Mouse (Mus musculus): ENCODE measurements around the gene Usp30. TPM values are rescaled to one million over a fixed set of nuclear protein-coding genes. Genes with fewer than 3 reads are reported as not detected.
A peak's percentile ranks its signal among the peaks of the same experiment; 100 is the strongest.

Gene Usp30
- polyA plus RNA-seq, 1 experiment: 10.9 TPM

GRCm38 (mm10) chr5:114087875-114088480 is 22.7 kb downstream of the Usp30 start:
- Histone ChIP-seq H3K4me3 (ENCODE audit: low read depth, low read length) (no peak overlapping the region), H3K27ac (ENCODE audit: insufficient read depth, low read depth, low read length) (no peak overlapping the region), H3K4me1 (ENCODE audit: control insufficient read depth, insufficient read depth, insufficient read length, low read length) (peaks cover 4% of the 10 kb centered on the region; the same call in 1 of the 2 replicates), H3K36me3 (ENCODE audit: control insufficient read depth, insufficient read depth, low read length) (no peaks in the 10 kb centered on the region), H3K27me3 (ENCODE audit: control insufficient read depth, insufficient read depth, low read length) (0 out of 2 replicates have a peak, but pooled peaks cover 8% of the 10 kb centered on the region)
- 62% methylated on average over 12 of the region's 12 CpGs for WGBS
- TF ChIP-seq CTCF (IDR thresholded peaks at IDR 0.05; ENCODE audit: extremely low read depth, insufficient read length, insufficient replicate concordance, low read depth, low read length) (no peak), POLR2A (IDR thresholded peaks at IDR 0.05; ENCODE audit: low read depth, low read length) (no peak)

GRCm38 (mm10) chr5:114090421-114091013 is 25.3 kb downstream of the Usp30 start:
- H3K4me3 ChIP-seq (ENCODE audit: low read depth, low read length): no peak overlapping the region

GRCm38 (mm10) chr5:114091057-114091807 is 26.0 kb downstream of the Usp30 start, which contains the start of gene Svop:
Svop (minus strand) TSS chr5:114091570.
- 4% methylated on average over 40 of the region's 40 CpGs for WGBS
- Histone ChIP-seq H3K27me3 (ENCODE audit: control insufficient read depth, insufficient read depth, low read length) (0 out of 2 replicates have a peak, but pooled peaks cover 8% of the 10 kb centered on the region), H3K4me1 (ENCODE audit: control insufficient read depth, insufficient read depth, insufficient read length, low read length) (peaks cover 4% of the 10 kb centered on the region; the same call in 1 of the 2 replicates), H3K27ac (ENCODE audit: insufficient read depth, low read depth, low read length) (no peak within 1 kb of the TSS), H3K36me3 (ENCODE audit: control insufficient read depth, insufficient read depth, low read length) (no peaks in the 10 kb centered on the region), H3K4me3 (ENCODE audit: low read depth, low read length) (no peak within 1 kb of the TSS)
- TF ChIP-seq CTCF (IDR thresholded peaks at IDR 0.05; ENCODE audit: extremely low read depth, insufficient read length, insufficient replicate concordance, low read depth, low read length): no peak
- no peak for TF ChIP-seq POLR2A (IDR thresholded peaks at IDR 0.05; ENCODE audit: low read depth, low read length)

More at GRCm38 (mm10) chr5:114090421-114091013, 25.3 kb downstream of the Usp30 start:
- Histone ChIP-seq H3K27me3 (ENCODE audit: control insufficient read depth, insufficient read depth, low read length) (0 out of 2 replicates have a peak, but pooled peaks cover 8% of the 10 kb centered on the region), H3K4me1 (ENCODE audit: control insufficient read depth, insufficient read depth, insufficient read length, low read length) (peaks cover 4% of the 10 kb centered on the region; the same call in 1 of the 2 replicates), H3K27ac (ENCODE audit: insufficient read depth, low read depth, low read length) (no peak overlapping the region), H3K36me3 (ENCODE audit: control insufficient read depth, insufficient read depth, low read length) (no peaks in the 10 kb centered on the region)
- no peak for TF ChIP-seq POLR2A (IDR thresholded peaks at IDR 0.05; ENCODE audit: low read depth, low read length)
- TF ChIP-seq CTCF (IDR thresholded peaks at IDR 0.05; ENCODE audit: extremely low read depth, insufficient read length, insufficient replicate concordance, low read depth, low read length): no peak
- WGBS: 30% methylated on average over 7 of the region's 7 CpGs

GRCm38 (mm10) chr5:114099709-114100389 is 34.6 kb downstream of the Usp30 start:
- 9% methylated on average over 37 of the region's 37 CpGs for WGBS
- peaks cover 7% of the 10 kb centered on the region for H3K4me1 ChIP-seq (ENCODE audit: control insufficient read depth, insufficient read depth, insufficient read length, low read length)
- H3K4me3 ChIP-seq (ENCODE audit: low read depth, low read length): peak overlapping the region; percentile 80
- H3K27ac ChIP-seq (ENCODE audit: insufficient read depth, low read depth, low read length): no peak overlapping the region
- TF ChIP-seq POLR2A (IDR thresholded peaks at IDR 0.05; ENCODE audit: low read depth, low read length) (no peak), CTCF (IDR thresholded peaks at IDR 0.05; ENCODE audit: extremely low read depth, insufficient read length, insufficient replicate concordance, low read depth, low read length) (no peak)
- 0 out of 2 replicates have a peak, but pooled peaks cover 3% of the 10 kb centered on the region for H3K36me3 ChIP-seq (ENCODE audit: control insufficient read depth, insufficient read depth, low read length)
- no peaks in the 10 kb centered on the region for H3K27me3 ChIP-seq (ENCODE audit: control insufficient read depth, insufficient read depth, low read length)

- H3K27me3 ChIP-seq (ENCODE audit: control insufficient read depth, insufficient read depth, low read length): no peaks in the 10 kb centered on the region
- peak overlapping the region; percentile 80 for H3K4me3 ChIP-seq (ENCODE audit: low read depth, low read length)
- H3K36me3 ChIP-seq (ENCODE audit: control insufficient read depth, insufficient read depth, low read length): peaks cover 5% of the 10 kb centered on the region; the same call in 1 of the 2 replicates
- TF ChIP-seq CTCF (IDR thresholded peaks at IDR 0.05; ENCODE audit: extremely low read depth, insufficient read length, insufficient replicate concordance, low read depth, low read length): no peak
- TF ChIP-seq POLR2A (IDR thresholded peaks at IDR 0.05; ENCODE audit: low read depth, low read length): no peak
- H3K27ac ChIP-seq (ENCODE audit: insufficient read depth, low read depth, low read length): no peak overlapping the region
- H3K4me1 ChIP-seq (ENCODE audit: control insufficient read depth, insufficient read depth, insufficient read length, low read length): peaks cover 7% of the 10 kb centered on the region
- WGBS: 3% methylated on average over 64 of the region's 64 CpGs
Measured at GRCm38 (mm10) chr5:114100390-114101099, 35.3 kb downstream of the Usp30 start.

GRCm38 (mm10) chr5:114101873-114102272 is 36.6 kb downstream of the Usp30 start:
- WGBS: 81% methylated on average over 4 of the region's 4 CpGs
- Histone ChIP-seq H3K27me3 (ENCODE audit: control insufficient read depth, insufficient read depth, low read length) (no peaks in the 10 kb centered on the region), H3K27ac (ENCODE audit: insufficient read depth, low read depth, low read length) (no peak overlapping the region), H3K36me3 (ENCODE audit: control insufficient read depth, insufficient read depth, low read length) (peaks cover 16% of the 10 kb centered on the region; the same call in 1 of the 2 replicates), H3K4me1 (ENCODE audit: control insufficient read depth, insufficient read depth, insufficient read length, low read length) (peaks cover 7% of the 10 kb centered on the region), H3K4me3 (ENCODE audit: low read depth, low read length) (no peak overlapping the region)
- no peak for TF ChIP-seq POLR2A (IDR thresholded peaks at IDR 0.05; ENCODE audit: low read depth, low read length)
- no peak for TF ChIP-seq CTCF (IDR thresholded peaks at IDR 0.05; ENCODE audit: extremely low read depth, insufficient read length, insufficient replicate concordance, low read depth, low read length)
